Mouse (Mus musculus): ENCODE data around the gene Rpl29. TPM values are rescaled to one million over a fixed set of nuclear protein-coding genes. Genes with fewer than 3 reads are reported as not detected.

Gene Rpl29
- polyA plus RNA-seq, 1 experiment from 2014 or later = 620 TPM

DNA sequence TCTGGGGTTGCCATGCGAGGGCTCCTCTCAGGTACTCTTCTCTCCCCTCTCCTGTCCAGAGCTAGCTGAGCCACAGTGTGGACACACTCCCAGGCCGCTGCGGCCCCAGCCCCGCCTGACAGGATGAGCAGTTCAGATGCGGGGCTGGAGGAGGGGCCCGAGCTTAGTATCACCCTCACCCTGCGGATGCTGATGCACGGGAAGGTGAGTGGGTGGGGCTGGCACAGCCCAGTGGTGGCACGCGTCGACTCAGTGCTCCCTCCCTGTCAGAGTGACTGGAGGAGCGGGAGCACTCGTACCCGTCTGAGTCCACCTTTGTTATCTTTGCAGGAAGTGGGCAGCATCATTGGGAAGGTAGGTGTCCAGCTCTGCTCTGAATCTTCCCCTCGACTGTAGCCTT lies 30.7 kb downstream of the Rpl29 start:
- peaks cover 28% of the 10 kb centered on the region for H3K36me3 ChIP-seq

DNA sequence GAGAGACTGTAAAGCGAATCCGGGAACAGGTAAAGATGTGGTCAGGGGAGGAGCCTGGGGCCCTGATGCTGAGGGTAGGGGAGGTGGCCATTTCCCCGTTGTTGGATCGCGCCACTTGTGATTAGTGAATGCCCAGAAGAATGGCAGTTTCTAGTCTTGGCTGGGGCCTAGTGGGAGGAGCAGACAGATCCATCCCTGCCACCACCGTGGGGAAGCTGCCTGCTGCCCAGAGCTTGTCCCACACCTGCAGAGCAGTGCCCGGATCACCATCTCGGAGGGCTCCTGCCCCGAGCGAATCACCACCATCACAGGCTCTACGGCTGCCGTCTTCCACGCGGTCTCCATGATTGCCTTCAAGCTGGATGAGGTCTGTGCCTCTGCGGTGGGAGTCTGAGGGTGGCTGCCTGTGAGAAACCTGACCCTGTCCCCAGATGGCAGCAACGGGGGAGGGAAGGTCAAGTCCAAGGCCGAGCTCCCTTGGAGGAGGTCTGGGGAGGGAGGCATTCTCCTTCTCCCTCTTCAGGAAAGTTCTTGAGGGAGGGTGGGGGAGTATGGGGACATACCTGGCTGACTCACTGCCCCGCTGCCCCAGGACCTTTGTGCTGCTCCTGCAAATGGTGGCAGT lies 31.3 kb downstream of the Rpl29 start:
- Histone ChIP-seq H3K9ac (no peak overlapping the region), H3K9me3 (no peaks in the 10 kb centered on the region), H3K27me3 (no peaks in the 10 kb centered on the region), H3K4me1 (replicated peaks) (peaks cover 57% of the 10 kb centered on the region), H3K36me3 (peaks cover 28% of the 10 kb centered on the region), H3K27ac (replicated peaks) (no peak overlapping the region), H3K4me3 (no peak overlapping the region), H3K4me2 (no peak overlapping the region)
- no peak for ATAC-seq (ENCODE audit: low FRiP score, low read depth)
- 75% methylated on average over 18 of the region's 18 CpGs for WGBS

More for the DNA sequence above, 30.7 kb downstream of the Rpl29 start:
- Histone ChIP-seq H3K4me2 (no peak overlapping the region), H3K9me3 (no peaks in the 10 kb centered on the region), H3K27ac (replicated peaks) (no peak overlapping the region), H3K4me3 (no peak overlapping the region), H3K27me3 (no peaks in the 10 kb centered on the region), H3K9ac (no peak overlapping the region), H3K4me1 (replicated peaks) (peaks cover 57% of the 10 kb centered on the region)
- 82% methylated on average over 15 of the region's 15 CpGs for WGBS
- ATAC-seq (ENCODE audit: low FRiP score, low read depth) = no peak

DNA sequence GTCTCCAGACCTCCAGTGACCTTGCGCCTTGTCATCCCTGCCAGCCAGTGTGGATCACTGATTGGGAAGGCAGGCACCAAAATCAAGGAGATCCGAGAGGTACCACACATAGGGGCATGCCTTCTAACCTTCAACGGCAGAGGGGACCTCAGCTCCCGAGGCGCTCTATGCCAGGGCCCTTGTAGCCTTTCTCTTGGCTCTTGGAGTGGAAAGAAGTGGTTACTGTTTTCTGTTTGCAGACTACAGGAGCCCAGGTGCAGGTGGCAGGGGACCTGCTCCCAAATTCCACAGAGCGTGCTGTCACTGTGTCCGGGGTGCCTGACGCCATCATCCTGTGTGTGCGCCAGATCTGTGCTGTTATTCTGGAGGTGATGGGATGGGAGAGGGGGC lies 31.8 kb downstream of the Rpl29 start:
- no peak overlapping the region for H3K4me3 ChIP-seq
- WGBS = 94% methylated on average over 9 of the region's 9 CpGs
- no peak overlapping the region for H3K4me2 ChIP-seq
- no peaks in the 10 kb centered on the region for H3K9me3 ChIP-seq
- H3K9ac ChIP-seq = no peak overlapping the region
- H3K4me1 ChIP-seq (replicated peaks) = peaks cover 57% of the 10 kb centered on the region
- H3K27ac ChIP-seq (replicated peaks) = no peak overlapping the region
- H3K27me3 ChIP-seq = no peaks in the 10 kb centered on the region
- peaks cover 28% of the 10 kb centered on the region for H3K36me3 ChIP-seq
- ATAC-seq (ENCODE audit: low FRiP score, low read depth) = no peak

DNA sequence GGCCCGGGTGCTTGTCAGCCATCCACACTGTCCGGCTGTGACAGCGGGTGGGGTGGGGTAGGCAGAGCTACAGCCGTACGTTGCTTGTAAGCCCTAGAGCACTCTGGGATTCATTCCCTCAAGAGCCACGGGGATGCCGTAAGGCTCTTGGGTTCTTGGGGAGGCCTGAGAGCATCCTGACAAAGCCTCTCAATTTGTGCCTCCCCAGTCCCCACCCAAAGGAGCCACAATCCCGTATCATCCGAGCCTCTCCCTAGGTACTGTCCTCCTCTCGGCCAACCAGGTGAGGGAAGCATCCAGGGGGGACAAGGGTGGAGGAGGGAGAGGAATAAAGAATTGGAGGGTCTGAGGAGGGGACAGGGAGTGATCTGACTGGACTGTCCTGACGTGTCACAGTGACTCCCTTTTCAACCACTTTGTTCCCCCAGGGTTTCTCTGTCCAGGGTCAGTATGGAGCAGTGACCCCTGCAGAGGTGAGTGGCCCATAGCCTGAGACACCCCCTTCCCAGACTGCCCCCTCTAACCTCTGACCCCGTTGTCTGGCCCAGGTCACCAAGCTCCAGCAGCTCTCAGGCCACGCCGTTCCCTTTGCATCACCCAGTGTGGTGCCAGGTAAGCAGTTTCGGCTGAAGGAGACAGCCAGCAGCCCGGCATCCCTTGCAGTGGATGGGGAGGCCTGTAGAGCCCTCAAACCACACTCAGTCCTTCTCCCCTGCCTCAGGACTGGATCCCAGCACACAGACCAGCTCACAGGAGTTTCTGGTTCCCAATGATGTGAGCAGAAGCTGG lies 32.6 kb downstream of the Rpl29 start:
- Histone ChIP-seq H3K27ac (replicated peaks) (no peak overlapping the region), H3K4me3 (no peak overlapping the region), H3K27me3 (no peaks in the 10 kb centered on the region), H3K4me2 (no peak overlapping the region), H3K9ac (no peak overlapping the region), H3K4me1 (replicated peaks) (peaks cover 51% of the 10 kb centered on the region), H3K9me3 (no peaks in the 10 kb centered on the region), H3K36me3 (peaks cover 28% of the 10 kb centered on the region)
- ATAC-seq (ENCODE audit: low FRiP score, low read depth) = no peak
- WGBS = 79% methylated on average over 16 of the region's 16 CpGs

DNA sequence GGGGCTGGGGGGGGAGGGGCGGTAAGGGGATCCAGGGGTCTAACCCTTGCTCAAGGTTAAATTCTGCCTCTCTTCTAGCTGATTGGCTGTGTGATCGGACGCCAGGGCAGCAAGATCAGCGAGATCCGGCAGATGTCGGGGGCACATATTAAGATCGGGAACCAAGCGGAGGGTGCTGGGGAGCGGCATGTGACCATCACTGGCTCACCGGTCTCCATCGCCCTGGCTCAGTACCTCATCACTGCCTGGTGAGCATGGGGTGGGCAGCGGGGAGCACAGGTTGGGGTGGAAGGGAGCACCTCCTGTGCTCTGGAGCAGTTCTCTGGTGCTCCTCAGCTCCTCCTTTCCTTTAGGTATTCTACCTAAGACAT lies 33.2 kb downstream of the Rpl29 start:
- no peak for ATAC-seq (ENCODE audit: low FRiP score, low read depth)
- Histone ChIP-seq H3K4me3 (no peak overlapping the region), H3K9ac (no peak overlapping the region), H3K27me3 (no peaks in the 10 kb centered on the region), H3K4me2 (no peak overlapping the region), H3K9me3 (no peaks in the 10 kb centered on the region), H3K27ac (replicated peaks) (no peak overlapping the region), H3K36me3 (peaks cover 28% of the 10 kb centered on the region), H3K4me1 (replicated peaks) (peaks cover 45% of the 10 kb centered on the region)
- WGBS = 86% methylated on average over 12 of the region's 12 CpGs

DNA sequence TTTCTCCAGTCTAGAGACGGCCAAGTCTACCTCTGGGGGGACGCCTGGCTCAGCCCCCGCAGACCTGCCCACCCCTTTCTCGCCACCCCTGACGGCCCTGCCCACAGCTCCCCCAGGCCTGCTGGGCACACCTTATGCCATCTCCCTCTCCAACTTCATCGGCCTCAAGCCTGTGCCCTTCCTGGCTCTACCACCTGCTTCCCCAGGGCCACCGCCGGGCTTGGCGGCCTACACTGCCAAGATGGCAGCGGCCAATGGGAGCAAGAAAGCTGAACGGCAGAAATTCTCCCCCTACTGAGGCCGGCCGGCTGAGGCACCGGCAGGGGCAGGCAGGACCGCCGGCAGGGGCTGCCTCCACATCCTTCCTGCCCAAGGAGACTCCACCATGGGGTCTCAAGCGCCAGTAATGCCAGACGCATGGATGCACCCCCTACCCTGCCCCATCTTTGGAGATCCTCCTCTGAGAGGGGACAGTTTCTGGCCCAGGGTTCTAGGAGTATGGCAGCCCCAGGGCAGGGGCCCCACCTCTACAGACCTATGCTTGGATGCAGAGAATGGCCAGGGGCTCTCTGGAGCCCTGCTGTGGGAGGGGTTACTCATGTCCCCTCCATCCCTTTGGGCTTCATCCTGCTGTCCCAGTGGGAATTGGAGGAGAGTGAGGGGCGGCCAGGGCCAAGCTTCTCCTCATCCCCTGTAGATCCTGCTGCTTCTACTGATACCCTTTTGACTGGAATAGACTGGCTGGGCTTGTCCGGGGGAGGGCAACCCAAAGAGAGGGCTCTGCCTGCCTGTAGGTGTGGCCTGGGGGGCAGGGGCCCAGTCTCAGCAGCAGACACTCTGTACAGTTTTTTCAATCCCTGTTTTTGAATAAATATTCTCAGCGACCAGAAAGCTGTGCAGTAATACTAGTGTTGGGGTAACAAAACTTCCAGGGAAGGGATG lies 34.1 kb downstream of the Rpl29 start:
- peaks cover 28% of the 10 kb centered on the region for H3K36me3 ChIP-seq
- no peaks in the 10 kb centered on the region for H3K9me3 ChIP-seq
- H3K27me3 ChIP-seq = no peaks in the 10 kb centered on the region
- ATAC-seq (ENCODE audit: low FRiP score, low read depth) = no peak
- H3K4me2 ChIP-seq = no peak overlapping the region
- no peak overlapping the region for H3K4me3 ChIP-seq
- H3K27ac ChIP-seq (replicated peaks) = no peak overlapping the region
- peaks cover 36% of the 10 kb centered on the region for H3K4me1 ChIP-seq (replicated peaks)
- WGBS = 75% methylated on average over 21 of the region's 21 CpGs
- no peak overlapping the region for H3K9ac ChIP-seq

DNA sequence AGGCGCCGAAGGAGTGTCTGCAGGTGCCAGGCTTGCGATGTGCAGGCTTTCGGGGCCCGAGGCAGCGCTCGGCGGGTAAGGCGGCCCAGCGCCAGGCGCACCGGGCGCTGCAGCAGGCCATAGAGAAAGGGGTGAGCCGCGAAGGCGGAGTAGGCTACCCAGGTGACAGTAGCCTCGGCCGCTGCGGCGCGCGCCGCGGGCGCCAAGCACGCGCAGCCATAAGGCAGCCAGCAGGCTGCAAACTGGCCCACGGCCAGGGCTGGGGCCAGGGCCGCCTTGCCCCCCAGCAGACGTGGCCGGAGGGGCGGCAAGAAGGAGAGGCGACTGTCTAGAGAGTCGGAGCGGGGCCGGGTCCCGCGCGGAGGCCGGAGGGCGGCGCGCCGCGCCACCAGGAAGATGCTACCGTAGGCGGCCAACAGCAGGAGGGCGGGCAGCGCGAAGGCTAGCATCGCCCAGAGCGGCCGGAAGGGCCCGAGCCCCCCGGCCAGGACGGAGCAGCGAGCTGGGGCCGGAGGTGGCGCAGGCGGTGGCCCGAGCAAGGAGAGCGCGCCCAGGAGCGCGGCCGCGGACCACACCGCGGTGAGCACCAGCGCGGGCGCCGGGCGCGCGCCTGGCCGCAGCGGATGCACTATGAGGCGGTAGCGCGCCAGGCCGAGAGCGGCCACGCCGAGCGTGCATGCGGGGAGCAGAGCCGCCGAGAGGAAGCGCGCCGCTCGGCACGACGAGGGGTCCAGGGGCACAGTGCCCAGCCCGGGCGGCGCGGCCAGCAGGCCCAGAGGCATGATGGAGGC lies 35.7 kb downstream of the Rpl29 start:
- H3K27ac ChIP-seq (replicated peaks) = peak overlapping the region; percentile 90
- 2% methylated on average over 86 of the region's 99 CpGs for WGBS
- H3K9me3 ChIP-seq = no peaks in the 10 kb centered on the region
- peak overlapping the region; percentile 73 for H3K9ac ChIP-seq
- peaks cover 23% of the 10 kb centered on the region for H3K4me1 ChIP-seq (replicated peaks)
- ATAC-seq (ENCODE audit: low FRiP score, low read depth) = peak; percentile 78
- no peaks in the 10 kb centered on the region for H3K27me3 ChIP-seq
- peak overlapping the region; percentile 49 for H3K4me3 ChIP-seq
- H3K4me2 ChIP-seq = peak overlapping the region; percentile 91
- peaks cover 28% of the 10 kb centered on the region for H3K36me3 ChIP-seq

DNA sequence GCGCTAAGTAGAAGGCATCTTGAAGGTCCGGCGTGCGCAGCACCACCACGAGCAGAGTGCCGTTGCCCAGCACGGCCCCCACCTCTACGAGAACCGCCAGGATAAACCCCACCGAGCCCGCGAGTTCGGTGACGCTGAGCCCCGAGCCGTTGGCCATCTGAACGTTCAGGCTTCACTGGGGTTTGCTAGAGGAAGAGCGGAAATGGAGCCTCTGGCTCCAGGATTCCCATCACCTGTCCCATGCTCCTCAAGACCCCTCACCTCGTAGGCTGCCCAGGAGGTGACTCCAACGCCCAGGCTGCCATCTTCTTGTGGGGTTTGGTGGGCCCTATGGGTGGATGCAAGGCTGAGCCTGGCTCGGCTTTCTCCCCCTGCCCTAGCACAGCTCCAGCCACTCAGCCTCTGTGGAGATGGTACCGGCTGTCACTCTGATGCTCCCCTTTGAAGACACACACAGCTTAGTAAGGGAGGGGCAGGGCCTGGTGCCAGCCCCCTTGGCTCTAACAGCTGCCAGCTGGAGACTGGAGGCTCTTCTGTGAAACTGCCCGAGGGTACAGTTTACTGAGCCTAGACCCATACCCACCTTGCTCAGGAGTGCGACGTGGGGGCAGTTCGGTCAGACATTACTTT lies 36.4 kb downstream of the Rpl29 start, which contains the start of gene Gpr62:
TSS of gene Gpr62 (minus strand) at position 368 of the 630 bp plus-strand sequence.
- peak; percentile 36 for ATAC-seq (ENCODE audit: low FRiP score, low read depth)
- Histone ChIP-seq H3K9me3 (no peaks in the 10 kb centered on the region), H3K9ac (peak within 1 kb of the TSS; percentile 73), H3K36me3 (peaks cover 25% of the 10 kb centered on the region), H3K4me2 (peak within 1 kb of the TSS; percentile 91), H3K4me3 (peak within 1 kb of the TSS; percentile 49), H3K27ac (replicated peaks) (peak within 1 kb of the TSS; percentile 90), H3K27me3 (no peaks in the 10 kb centered on the region), H3K4me1 (replicated peaks) (peaks cover 22% of the 10 kb centered on the region)
- WGBS = 23% methylated on average over 26 of the region's 26 CpGs

DNA sequence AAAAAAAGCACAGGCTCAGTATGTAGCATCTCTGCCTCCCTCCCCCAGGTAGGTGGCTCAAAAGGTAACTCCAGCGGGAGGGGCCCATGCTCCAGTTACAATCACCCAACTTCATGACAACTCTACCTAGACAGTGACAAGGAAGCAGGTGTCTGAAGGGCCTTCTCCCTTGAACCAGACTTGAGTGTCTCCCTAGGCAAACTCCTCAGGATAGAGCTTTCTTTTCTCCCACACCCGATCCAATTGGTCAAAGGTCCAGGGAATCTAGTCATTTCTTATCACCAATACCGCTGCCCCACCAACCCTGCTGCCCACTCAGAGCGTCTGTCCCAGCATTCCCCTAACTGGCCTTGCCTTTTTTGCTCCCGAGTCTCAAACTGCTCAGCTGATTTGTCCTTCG lies 37.5 kb downstream of the Rpl29 start:
- Histone ChIP-seq H3K9ac (no peak overlapping the region), H3K4me1 (replicated peaks) (peaks cover 22% of the 10 kb centered on the region), H3K27me3 (no peaks in the 10 kb centered on the region), H3K4me2 (no peak overlapping the region), H3K9me3 (no peaks in the 10 kb centered on the region), H3K4me3 (no peak overlapping the region), H3K36me3 (peaks cover 17% of the 10 kb centered on the region), H3K27ac (replicated peaks) (no peak overlapping the region)
- 88% methylated on average over 6 of the region's 6 CpGs for WGBS
- ATAC-seq (ENCODE audit: low FRiP score, low read depth) = no peak

DNA sequence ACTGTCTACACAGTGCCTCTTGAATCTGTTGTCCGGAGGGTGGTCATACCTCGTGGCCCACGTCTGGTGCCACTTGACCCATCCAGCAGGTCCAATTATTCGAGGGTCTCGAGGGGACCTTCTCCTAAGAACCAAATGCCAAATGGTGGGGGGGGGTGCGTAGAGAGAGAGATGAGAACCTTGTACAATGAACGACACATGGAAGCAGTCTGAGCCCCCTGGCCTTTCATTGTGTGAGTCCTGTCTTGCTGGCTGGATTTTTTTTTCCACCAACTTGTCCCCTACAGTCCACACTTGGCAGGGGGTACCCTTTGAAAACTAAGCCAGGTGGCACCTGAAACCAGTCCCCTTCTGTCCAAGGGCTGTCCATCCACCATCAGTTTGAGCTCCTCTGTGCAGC lies 38.5 kb downstream of the Rpl29 start:
- ATAC-seq (ENCODE audit: low FRiP score, low read depth) = no peak
- H3K36me3 ChIP-seq = peaks cover 8% of the 10 kb centered on the region; the same call in 1 of the 2 replicates
- H3K9ac ChIP-seq = no peak overlapping the region
- no peak overlapping the region for H3K27ac ChIP-seq (replicated peaks)
- H3K4me1 ChIP-seq (replicated peaks) = peaks cover 22% of the 10 kb centered on the region
- H3K27me3 ChIP-seq = no peaks in the 10 kb centered on the region
- H3K4me3 ChIP-seq = no peak overlapping the region
- no peak overlapping the region for H3K4me2 ChIP-seq
- 89% methylated on average over 7 of the region's 7 CpGs for WGBS
- no peaks in the 10 kb centered on the region for H3K9me3 ChIP-seq

DNA sequence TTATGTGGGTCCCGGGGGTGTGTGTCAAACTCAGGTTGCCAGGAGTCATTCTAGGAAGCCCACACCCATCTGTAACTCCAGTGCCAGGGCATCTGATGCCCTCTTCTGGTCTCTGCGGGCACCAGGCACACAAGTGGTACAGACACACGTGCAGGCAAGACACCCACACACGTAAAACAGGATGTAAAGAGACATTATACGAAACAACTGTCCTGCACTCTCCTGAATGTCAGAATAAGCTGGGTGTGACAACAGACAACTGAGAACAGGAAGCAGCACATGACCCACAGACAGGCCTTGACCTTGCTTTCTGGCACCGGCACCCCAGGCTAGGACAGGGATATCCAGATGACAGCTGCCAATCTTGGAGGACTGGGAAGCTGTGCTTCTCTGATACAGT lies 40.1 kb downstream of the Rpl29 start:
- no peaks in the 10 kb centered on the region for H3K9me3 ChIP-seq
- no peak overlapping the region for H3K27ac ChIP-seq (replicated peaks)
- no peaks in the 10 kb centered on the region for H3K27me3 ChIP-seq
- no peak overlapping the region for H3K4me3 ChIP-seq
- ATAC-seq (ENCODE audit: low FRiP score, low read depth) = no peak
- no peaks in the 10 kb centered on the region for H3K36me3 ChIP-seq
- WGBS = 73% methylated on average over 6 of the region's 6 CpGs
- no peak overlapping the region for H3K4me2 ChIP-seq
- H3K9ac ChIP-seq = no peak overlapping the region
- H3K4me1 ChIP-seq (replicated peaks) = peaks cover 23% of the 10 kb centered on the region

All from hindbrain, embryonic 15.5 days (tissue).